Mouse (Mus musculus) B cell, adult 62 days (primary cell): ENCODE data around the gene Efemp1. TPM values are rescaled to one million over a fixed set of nuclear protein-coding genes. Genes with fewer than 3 reads are reported as not detected.

Experiments used
- total RNA-seq: library from RNA; stranded (reverse); gene quantifications from 4 replicates; pipeline ENCODE4 v1.2.4, GENCODE M21; 2023

The Efemp1 gene
- total RNA-seq, result 0.55 to 0.78 TPM in 2 of 4 replicates, not detected in the others

GRCm38 (mm10) chr11:28853102-28853800 lies at the start of gene Efemp1:
Gene Efemp1, plus strand, starts transcription at chr11:28853204.

